Mouse (Mus musculus): ENCODE results near the gene Ssbp3.

The Ssbp3 gene

DNA sequence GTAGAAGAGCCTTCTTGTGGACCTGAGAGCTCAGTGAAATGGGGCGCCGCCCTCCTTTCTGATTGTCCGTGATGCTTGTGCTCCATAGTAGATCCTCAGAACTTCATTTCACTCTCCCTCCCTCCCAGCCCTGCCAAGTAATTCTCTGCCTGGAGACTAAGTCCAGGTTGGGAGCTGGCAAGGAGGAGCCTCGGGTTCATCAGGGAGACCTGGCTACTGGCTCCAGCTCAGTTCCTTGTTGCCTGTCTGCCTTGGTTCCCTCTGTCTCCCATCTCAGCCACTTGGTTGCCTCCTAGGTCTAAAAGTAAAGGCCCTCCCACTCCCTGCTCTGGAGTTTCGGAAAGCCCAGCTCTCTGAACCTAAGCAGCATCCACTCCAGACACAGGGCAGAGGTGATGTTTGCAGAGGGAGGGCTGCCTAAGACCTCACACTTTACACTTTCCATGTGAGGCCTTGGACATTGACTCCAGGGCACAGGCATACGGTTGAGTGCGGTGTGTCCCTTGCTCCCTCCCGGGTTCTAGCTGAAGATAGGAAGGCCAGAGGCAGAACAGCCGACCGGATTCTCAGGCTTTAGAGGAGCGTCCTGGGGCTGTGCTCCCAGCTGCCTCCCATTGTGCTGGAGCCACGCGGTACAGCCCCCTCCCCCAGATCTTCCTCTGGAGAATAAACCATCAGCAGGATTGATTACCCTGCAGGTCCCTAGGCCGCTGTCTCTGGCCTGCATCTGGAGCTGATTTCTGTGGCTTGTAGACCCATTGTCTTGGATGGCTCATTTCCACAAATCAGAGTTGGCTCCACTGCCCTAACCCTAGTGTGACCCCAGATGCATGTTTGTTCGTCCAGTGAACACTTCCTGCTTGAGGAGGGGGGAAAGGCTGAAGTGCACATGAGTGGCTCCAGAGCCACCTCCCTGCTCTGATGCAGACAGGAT is 75.7 kb downstream of the Ssbp3 start:
- DNase-seq (ENCODE audit: low read depth, low spot score), result peak; percentile 79

DNA sequence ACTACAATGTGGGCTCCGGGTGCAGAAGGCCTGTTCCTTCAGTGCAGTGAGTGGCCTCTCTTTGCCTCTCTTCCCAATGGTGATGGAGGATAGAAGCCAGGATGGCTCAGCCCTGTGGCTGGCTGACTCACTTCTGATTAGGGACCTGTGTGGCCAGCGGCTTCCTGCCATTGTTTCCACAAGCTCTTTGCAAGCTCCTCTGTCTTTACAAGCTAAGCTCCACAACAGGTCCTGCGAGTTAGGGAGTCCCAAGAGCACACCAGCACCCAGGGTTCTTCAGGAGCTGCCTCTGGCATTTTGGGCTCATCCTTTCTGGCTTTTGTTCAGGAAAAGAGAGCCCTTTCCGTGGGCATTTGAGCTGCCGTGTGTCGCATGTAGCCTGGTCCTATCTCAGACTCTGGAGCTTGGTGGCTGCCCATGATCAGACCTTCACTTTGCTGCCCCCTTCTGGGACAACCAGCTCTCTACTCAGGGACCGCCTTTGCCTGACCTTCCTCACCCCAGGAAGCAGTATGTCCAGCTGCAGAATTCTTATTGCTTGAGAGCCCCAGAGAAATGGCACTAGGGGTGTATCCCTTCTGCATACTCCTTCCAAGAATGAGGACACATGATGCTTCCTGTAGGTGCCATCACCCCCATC is 77.3 kb downstream of the Ssbp3 start:
- DNase-seq (ENCODE audit: low read depth, low spot score), result peak; percentile 78

DNA sequence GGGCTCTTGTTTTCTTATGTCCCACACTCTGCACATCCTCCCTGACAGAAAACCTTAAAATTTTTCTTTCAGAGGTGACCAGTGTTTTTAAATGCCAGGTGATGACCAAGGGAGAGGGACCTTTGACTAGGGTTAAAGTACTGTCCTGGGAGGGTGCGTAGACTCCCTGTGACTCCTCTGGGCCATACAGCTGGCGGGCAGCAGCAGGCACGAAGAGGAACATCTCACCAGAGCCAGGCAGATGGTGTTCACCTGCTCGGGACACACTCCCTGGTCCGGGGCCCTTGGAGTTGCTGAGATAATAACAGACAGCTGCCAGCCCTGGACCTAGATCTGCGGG is 78.4 kb downstream of the Ssbp3 start:
- DNase-seq (ENCODE audit: low read depth, low spot score), result no peak

- DNase-seq (ENCODE audit: low read depth, low spot score), result peak; percentile 49
These were observed 78.9 kb downstream of the Ssbp3 start for GRCm38 (mm10) chr4:106989226-106989983.

- DNase-seq (ENCODE audit: low read depth, low spot score), result no peak
These were observed 82.6 kb downstream of the Ssbp3 start for GRCm38 (mm10) chr4:106993053-106993452.

GRCm38 (mm10) chr4:106994252-106994651 is 83.8 kb downstream of the Ssbp3 start:
- no peak for DNase-seq (ENCODE audit: low read depth, low spot score)

GRCm38 (mm10) chr4:106995069-106995468 is 84.6 kb downstream of the Ssbp3 start:
- DNase-seq (ENCODE audit: low read depth, low spot score), result no peak

GRCm38 (mm10) chr4:106995513-106995912 is 85.0 kb downstream of the Ssbp3 start:
- no peak for DNase-seq (ENCODE audit: low read depth, low spot score)

DNA sequence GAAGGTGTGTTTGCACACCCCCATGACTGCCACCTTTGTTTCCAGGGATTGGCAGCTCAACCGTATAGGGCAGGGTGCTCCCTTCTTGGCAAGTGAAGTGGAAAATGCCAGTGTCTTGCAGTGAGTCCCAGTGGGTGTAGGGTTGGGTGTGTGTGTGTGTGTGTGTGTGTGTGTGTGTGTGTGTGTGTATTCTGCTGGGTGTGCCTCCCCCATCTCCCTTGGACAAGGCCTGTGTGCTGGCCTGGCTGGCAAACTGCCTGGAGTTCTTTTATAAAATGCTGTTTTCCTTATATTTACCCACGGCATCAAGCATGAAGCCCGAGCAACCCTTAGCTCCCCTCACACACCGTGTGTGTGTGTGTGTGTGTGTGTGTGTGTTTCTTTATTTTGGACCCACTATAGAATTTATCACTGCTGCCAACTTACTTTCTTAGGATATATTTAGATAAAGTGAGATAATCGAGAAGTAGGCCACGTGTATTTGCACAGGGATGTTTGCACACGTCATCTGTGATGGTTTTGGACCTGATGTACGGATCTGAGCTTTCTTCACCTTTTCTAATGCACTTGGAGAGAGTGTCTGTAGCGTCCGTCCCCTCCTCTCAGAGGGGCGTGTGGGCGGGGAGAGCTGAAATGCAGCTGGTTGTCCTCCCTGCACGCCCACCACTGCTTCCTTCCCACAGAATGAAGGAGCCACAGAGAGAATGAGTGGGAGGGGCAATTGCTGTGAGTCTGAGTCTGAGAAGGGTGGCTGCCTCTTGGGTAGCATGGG is 86.0 kb downstream of the Ssbp3 start:
- DNase-seq (ENCODE audit: low read depth, low spot score), result no peak

DNA sequence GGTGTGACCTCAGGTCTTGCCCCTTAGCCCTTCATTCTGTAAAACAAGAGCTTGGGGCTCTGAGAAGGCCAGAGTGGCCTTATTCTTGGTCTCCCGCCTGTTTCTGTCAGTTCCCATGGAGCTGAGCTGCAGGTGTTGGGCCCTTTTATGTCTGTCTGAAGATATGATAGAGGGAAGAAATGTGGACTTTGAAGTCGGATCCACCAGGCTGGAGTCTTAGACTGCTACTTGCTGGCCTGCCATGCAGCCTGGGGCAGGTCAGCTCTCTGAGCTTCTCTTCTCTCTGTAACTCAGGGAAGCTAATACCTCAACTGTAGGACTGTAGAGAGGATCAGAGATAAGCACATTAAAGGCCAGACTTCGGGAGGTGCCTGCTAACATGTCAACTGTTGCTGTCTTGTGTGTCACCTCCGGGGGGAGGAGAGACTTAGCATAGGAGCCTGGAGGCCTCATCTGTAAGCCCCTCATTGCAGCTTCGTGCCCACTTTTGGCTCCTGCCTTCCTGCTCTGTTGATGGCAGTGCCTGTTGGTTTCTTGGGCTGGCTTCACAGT is 90.8 kb downstream of the Ssbp3 start:
- DNase-seq (ENCODE audit: low read depth, low spot score), result no peak

DNA sequence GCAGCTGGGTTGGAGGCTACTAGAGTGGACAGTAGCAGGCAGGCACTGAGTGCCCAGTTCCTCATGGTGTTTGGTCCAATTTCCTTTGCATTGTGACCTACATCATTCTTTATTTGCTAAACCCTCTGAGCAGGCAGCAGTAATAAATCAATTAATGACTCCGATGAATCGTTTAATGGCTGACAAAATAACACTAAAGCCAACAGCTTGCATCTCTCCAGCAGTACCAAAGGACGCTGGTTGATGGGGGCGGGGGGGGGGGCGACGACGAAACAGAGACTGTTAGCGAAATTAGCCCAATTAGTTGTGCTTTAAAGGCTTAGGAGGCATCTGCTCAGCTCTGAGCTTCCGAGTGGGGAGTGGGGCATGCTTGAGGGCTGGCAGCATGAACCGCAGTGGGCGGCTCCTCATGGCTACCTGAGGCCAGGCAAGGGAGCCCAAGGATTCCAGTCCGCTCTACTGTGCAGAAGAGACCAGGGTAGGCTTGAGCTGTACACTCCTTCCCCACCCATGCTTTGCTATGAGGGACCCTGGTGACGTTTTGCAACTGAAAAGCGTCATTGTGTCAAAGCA is 91.5 kb downstream of the Ssbp3 start:
- no peak for DNase-seq (ENCODE audit: low read depth, low spot score)

DNA sequence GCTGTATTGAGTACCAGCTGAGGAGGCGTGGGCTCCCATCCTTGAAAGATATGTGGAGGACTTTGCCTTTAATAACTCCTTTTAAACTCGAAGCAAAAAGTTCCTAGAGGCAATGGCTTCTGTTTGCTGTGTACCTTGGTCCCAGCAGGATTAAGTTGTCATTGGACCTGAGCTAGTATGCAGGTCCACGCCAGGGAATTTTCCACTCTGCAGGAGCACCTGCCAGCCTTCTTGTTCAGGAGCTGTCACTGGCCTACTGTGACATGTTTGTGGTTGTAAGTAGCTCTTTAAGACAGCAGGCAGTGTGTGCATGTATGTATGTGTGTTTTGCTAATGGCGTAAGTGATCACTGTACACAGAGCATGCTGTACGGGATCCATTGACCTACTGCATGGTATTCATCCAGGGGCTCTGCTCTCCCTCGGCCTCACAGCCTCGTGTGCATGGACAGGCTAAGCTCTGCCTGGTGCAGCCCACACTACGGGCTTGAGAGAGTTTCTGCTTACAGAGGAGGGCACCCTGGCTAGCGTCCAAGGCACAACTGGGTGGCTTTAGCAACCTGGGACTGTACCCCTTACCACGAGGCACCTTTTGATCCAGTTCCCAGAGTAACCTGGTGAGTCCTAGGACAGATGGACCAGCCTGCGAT is 92.1 kb downstream of the Ssbp3 start:
- no peak for DNase-seq (ENCODE audit: low read depth, low spot score)

DNA sequence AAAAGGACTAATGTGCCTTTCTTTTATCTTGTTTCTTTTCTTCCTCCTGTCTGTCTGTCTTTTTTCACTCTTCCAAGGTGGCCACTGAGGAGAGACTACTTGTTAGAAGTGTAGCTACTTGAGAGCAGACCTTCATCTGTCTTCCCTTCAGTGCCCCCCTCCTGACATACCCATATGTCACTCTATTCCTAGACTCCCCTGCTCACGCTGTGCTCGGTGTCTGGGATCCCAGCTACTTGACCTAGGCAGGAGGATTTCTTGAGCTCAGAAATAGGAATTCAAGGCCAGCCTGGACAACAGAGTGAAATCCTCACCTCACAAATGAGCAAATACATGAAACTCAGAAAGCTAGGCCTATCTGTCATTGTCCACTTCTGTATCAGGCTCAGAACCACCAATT is 92.7 kb downstream of the Ssbp3 start:
- no peak for DNase-seq (ENCODE audit: low read depth, low spot score)

GRCm38 (mm10) chr4:107003786-107004185 is 93.3 kb downstream of the Ssbp3 start:
- DNase-seq (ENCODE audit: low read depth, low spot score), result no peak

DNA sequence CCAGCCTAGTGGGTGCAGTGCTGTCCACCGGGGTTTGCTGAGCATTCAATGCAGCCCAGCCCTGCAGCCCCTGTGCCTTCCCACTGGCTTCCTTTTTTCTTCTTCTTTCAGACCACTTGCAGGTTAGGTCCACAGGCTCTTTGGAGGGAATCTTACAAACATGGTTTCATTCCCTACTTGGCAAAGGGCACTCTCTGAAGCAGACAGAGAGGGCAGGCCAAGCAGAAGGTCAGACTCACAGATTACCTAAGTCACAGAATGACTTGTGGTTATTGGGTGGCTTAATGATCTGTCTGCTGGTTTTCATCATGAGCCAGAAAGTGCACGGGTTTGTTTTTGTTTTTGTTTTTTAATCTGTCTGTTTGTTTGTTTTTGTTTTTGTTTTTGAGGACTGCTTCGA is 93.8 kb downstream of the Ssbp3 start:
- no peak for DNase-seq (ENCODE audit: low read depth, low spot score)

DNA sequence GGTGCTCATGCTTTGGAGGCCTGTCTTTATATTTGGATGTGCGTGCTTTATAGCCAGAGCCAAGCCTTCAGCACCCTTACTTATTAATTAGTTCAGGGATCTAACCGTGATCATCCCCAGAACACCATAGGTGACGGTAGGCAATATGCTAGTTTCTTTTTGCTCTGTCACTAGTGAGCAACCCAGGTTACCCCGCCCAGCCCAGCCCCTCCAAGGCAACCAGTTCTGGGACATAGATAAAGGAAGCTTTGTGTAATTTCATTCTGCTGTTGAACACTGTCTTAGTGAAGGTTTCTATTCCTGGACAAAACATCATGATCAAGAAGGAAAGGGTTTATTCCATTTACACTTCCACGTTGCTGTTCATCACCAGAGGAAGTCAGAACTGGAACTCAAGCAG is 94.7 kb downstream of the Ssbp3 start:
- DNase-seq (ENCODE audit: low read depth, low spot score), result no peak

- no peak for DNase-seq (ENCODE audit: low read depth, low spot score)
These were observed 95.7 kb downstream of the Ssbp3 start for GRCm38 (mm10) chr4:107006229-107006628.

GRCm38 (mm10) chr4:107006807-107007206 is 96.3 kb downstream of the Ssbp3 start:
- no peak for DNase-seq (ENCODE audit: low read depth, low spot score)

GRCm38 (mm10) chr4:107007359-107007758 is 96.9 kb downstream of the Ssbp3 start:
- DNase-seq (ENCODE audit: low read depth, low spot score), result no peak

GRCm38 (mm10) chr4:107008161-107008560 is 97.7 kb downstream of the Ssbp3 start:
- no peak for DNase-seq (ENCODE audit: low read depth, low spot score)

Data from ES-CJ7 (cell line).